ENCODE assay signal across 28 mouse cellular contexts in genomic region chr2:115693841-115694240, GRCm38 (mm10).
A peak's percentile ranks its signal among the peaks of the same experiment; 100 is the strongest.
DNase-seq lines count a peak whose midpoint lies in the region; ATAC-seq lines count a peak whose summit lies in the region.
"Had no signal": no experiment of that assay in that cellular context is flagged by ENCODE, and none has a peak within 500 bp of the region (broad histone marks: within the 10 kb centered on the region; RNA-seq: fewer than 3 reads in every experiment).

No protein-coding gene starts in this region.

- H3K27me3 ChIP-seq in hindbrain, embryonic 16.5 days (replicated peaks; ENCODE audit: control insufficient read depth, insufficient read depth, low read length), result no peaks in the 10 kb centered on the region
- no peaks in the 10 kb centered on the region for H3K27me3 ChIP-seq in hindbrain, embryonic 11.5 days (ENCODE audit: control insufficient read depth, insufficient read depth, low read length)
- H3K27me3 ChIP-seq: embryonic facial prominence, embryonic 12.5 days; embryonic facial prominence, embryonic 15.5 days; heart, embryonic 12.5 days; heart, embryonic 15.5 days; hindbrain, embryonic 15.5 days had no signal

- DNase-seq in cerebellum, postnatal 14 days, result peak; percentile 2 to 4
- no peak for DNase-seq in cerebellum, adult 9-10 months
- DNase-seq in hindbrain, embryonic 11.5 days (ENCODE audit: low spot score), result no peak
- DNase-seq in ES-CJ7 (ENCODE audit: low read depth, low spot score), result peak; percentile 39
- peak; percentile 74 for DNase-seq in ZHBTc4 (ENCODE audit: low read depth, low spot score)
- DNase-seq in spleen, postnatal 36 days (ENCODE audit: low spot score in 2 of 2), result no peak
- no peak for DNase-seq in thymus, postnatal 4 days
- DNase-seq: adrenal gland, adult 2 months; adrenal gland, postnatal 14 days; cerebellum, adult 11-12 months; cerebellum, adult 8-10 months; cerebellum, postnatal 25 days; forebrain, postnatal 0 days; gastrocnemius, adult 2 months; gastrocnemius, postnatal 14 days; heart, adult 18-20 months; heart, postnatal 10 days; heart, postnatal 4 days; kidney, adult 18-20 months had no signal

- peak; percentile 42; the same call in 1 of the 2 replicates for ATAC-seq in hindbrain, embryonic 16.5 days
- no peak for ATAC-seq in hindbrain, embryonic 11.5 days (ENCODE audit: low FRiP score)
- ATAC-seq: forebrain, embryonic 14.5 days; forebrain, postnatal 0 days; inflammation-experienced regulatory T-cells, adult 6 months; intestine, embryonic 16.5 days had no signal

- no peak overlapping the region for H3K27ac ChIP-seq in hindbrain, embryonic 16.5 days (ENCODE audit: low read depth, low read length)
- H3K27ac ChIP-seq in hindbrain, embryonic 11.5 days (ENCODE audit: low read depth, low read length), result no peak overlapping the region
- H3K27ac ChIP-seq: embryonic facial prominence, embryonic 12.5 days; embryonic facial prominence, embryonic 15.5 days; gastrocnemius, adult 2 months; heart, embryonic 15.5 days; hindbrain, embryonic 15.5 days had no signal

- no peak overlapping the region for H3K4me2 ChIP-seq in hindbrain, embryonic 16.5 days (ENCODE audit: low read length)
- no peak overlapping the region for H3K4me2 ChIP-seq in hindbrain, embryonic 11.5 days (replicated peaks; ENCODE audit: low read depth, low read length)
- H3K4me2 ChIP-seq: embryonic facial prominence, embryonic 12.5 days; embryonic facial prominence, embryonic 15.5 days; heart, embryonic 12.5 days; heart, embryonic 15.5 days; hindbrain, embryonic 15.5 days had no signal

- H3K4me3 ChIP-seq in hindbrain, embryonic 16.5 days (ENCODE audit: low read length), result no peak overlapping the region
- no peak overlapping the region for H3K4me3 ChIP-seq in hindbrain, embryonic 11.5 days (ENCODE audit: low read depth, low read length)
- H3K4me3 ChIP-seq: embryonic facial prominence, embryonic 12.5 days; embryonic facial prominence, embryonic 15.5 days; gastrocnemius, adult 2 months; heart, embryonic 12.5 days; heart, embryonic 15.5 days; hindbrain, embryonic 15.5 days had no signal

- H3K36me3 ChIP-seq in hindbrain, embryonic 16.5 days (ENCODE audit: control insufficient read depth, insufficient read depth, low read length), result no peaks in the 10 kb centered on the region
- no peaks in the 10 kb centered on the region for H3K36me3 ChIP-seq in hindbrain, embryonic 11.5 days (ENCODE audit: control insufficient read depth, insufficient read depth, low read length)
- H3K36me3 ChIP-seq: embryonic facial prominence, embryonic 12.5 days; embryonic facial prominence, embryonic 15.5 days; heart, embryonic 15.5 days; hindbrain, embryonic 15.5 days had no signal

- 71% methylated on average over 3 of the region's 3 CpGs for WGBS in hindbrain, embryonic 16.5 days
- 67% methylated on average over 3 of the region's 3 CpGs for WGBS in hindbrain, embryonic 11.5 days

- no peaks in the 10 kb centered on the region for H3K9me3 ChIP-seq in hindbrain, embryonic 16.5 days (ENCODE audit: control insufficient read depth, low read length)
- no peaks in the 10 kb centered on the region for H3K9me3 ChIP-seq in hindbrain, embryonic 11.5 days (ENCODE audit: control insufficient read depth, low read length)
- H3K9me3 ChIP-seq: embryonic facial prominence, embryonic 12.5 days; embryonic facial prominence, embryonic 15.5 days; heart, embryonic 12.5 days; heart, embryonic 15.5 days; hindbrain, embryonic 15.5 days had no signal

- H3K9ac ChIP-seq in hindbrain, embryonic 16.5 days (ENCODE audit: low read depth, low read length), result no peak overlapping the region
- H3K9ac ChIP-seq in hindbrain, embryonic 11.5 days (ENCODE audit: low read depth, low read length), result no peak overlapping the region
- H3K9ac ChIP-seq: embryonic facial prominence, embryonic 12.5 days; embryonic facial prominence, embryonic 15.5 days; forebrain, postnatal 0 days; heart, embryonic 12.5 days; heart, embryonic 15.5 days; hindbrain, embryonic 15.5 days had no signal

- no peaks in the 10 kb centered on the region for H3K4me1 ChIP-seq in hindbrain, embryonic 16.5 days (ENCODE audit: control insufficient read depth, insufficient read depth, low read depth, low read length)
- no peaks in the 10 kb centered on the region for H3K4me1 ChIP-seq in hindbrain, embryonic 11.5 days (replicated peaks; ENCODE audit: control insufficient read depth, insufficient read depth, low read length)
- H3K4me1 ChIP-seq: embryonic facial prominence, embryonic 12.5 days; embryonic facial prominence, embryonic 15.5 days; heart, embryonic 12.5 days; heart, embryonic 15.5 days; hindbrain, embryonic 15.5 days had no signal

Comparison
In these comparisons a context has a peak if more than half of its experiments do, and no peak if none do; other contexts are left out.
1. DNase-seq: peak in cerebellum, postnatal 14 days (2 of 2), ES-CJ7 (single experiment) and ZHBTc4 (single experiment); none in cerebellum, adult 9-10 months (single experiment), hindbrain, embryonic 11.5 days (single experiment), spleen, postnatal 36 days (0 of 2) and thymus, postnatal 4 days (single experiment).